Mouse (Mus musculus) myocyte (in vitro differentiated cells): Measurements from ENCODE around the gene Natd1.

ENCODE experiments used
- CEBPB ChIP-seq: IDR thresholded peaks from 2 replicates; pipeline ENCODE4 v1.6.1; 2011; ENCODE audit warnings: mild to moderate bottlenecking, moderate library complexity; ENCODE audit not compliant: poor library complexity, insufficient read depth, severe bottlenecking
- E2F4 ChIP-seq: IDR thresholded peaks from one replicate; pipeline ENCODE4 v1.6.1; 2011; ENCODE audit warnings: mild to moderate bottlenecking, control low read depth, moderate library complexity; ENCODE audit not compliant: insufficient read depth
- MAX ChIP-seq: IDR thresholded peaks from one replicate; pipeline ENCODE4 v1.6.1; 2011; ENCODE audit warnings: low read depth, mild to moderate bottlenecking, control low read depth
- MYOD1 ChIP-seq, 3 experiments: IDR thresholded peaks; one replicate each; pipeline ENCODE4 v1.6.1; 2011; ENCODE audit warnings: control low read depth in 2 of 3, low read depth in 2 of 3, mild to moderate bottlenecking in 2 of 3, moderate library complexity in 1 of 3; ENCODE audit not compliant: insufficient read length in 2 of 3, control insufficient read depth in 1 of 3
- MYOG ChIP-seq, 3 experiments: IDR thresholded peaks; one replicate each; pipeline ENCODE4 v1.6.1; 2011; ENCODE audit warnings: control low read depth in 2 of 3, low read depth in 2 of 3, mild to moderate bottlenecking in 2 of 3; ENCODE audit not compliant: insufficient read length in 2 of 3, control insufficient read depth in 1 of 3, insufficient read depth in 1 of 3
- POLR2A ChIP-seq: IDR thresholded peaks from one replicate; pipeline ENCODE4 v1.6.1; 2011; ENCODE audit warnings: low read depth, mild to moderate bottlenecking, control low read depth, moderate library complexity; ENCODE audit not compliant: insufficient read length
- POLR2AphosphoS2 ChIP-seq: IDR thresholded peaks from one replicate; pipeline ENCODE4 v1.6.1; 2011; ENCODE audit warnings: low read depth, control low read depth; ENCODE audit not compliant: insufficient read length
- REST ChIP-seq: IDR thresholded peaks from one replicate; pipeline ENCODE4 v1.6.1; 2011; ENCODE audit warnings: mild to moderate bottlenecking, control low read depth, moderate library complexity; ENCODE audit not compliant: insufficient read depth, insufficient read length
- SRF ChIP-seq: IDR thresholded peaks from one replicate; pipeline ENCODE4 v1.6.1; 2011; ENCODE audit warnings: low read depth; ENCODE audit not compliant: control insufficient read depth, insufficient read length
- TCF12 ChIP-seq: IDR thresholded peaks from one replicate; pipeline ENCODE4 v1.6.1; 2011; ENCODE audit warnings: mild to moderate bottlenecking, control low read depth; ENCODE audit not compliant: poor library complexity, insufficient read depth, severe bottlenecking
- TCF3 ChIP-seq: IDR thresholded peaks from one replicate; pipeline ENCODE4 v1.6.1; 2011; ENCODE audit warnings: low read depth, control low read depth; ENCODE audit not compliant: insufficient read length
- USF1 ChIP-seq: IDR thresholded peaks from one replicate; pipeline ENCODE4 v1.6.1; 2011; ENCODE audit warnings: low read depth, mild to moderate bottlenecking, control low read depth, moderate library complexity

GRCm38 (mm10) chr11:60931869-60932481, 17.4 kb upstream of the Natd1 start, which contains the start of gene Map2k3:
- TF ChIP-seq TCF3 (no peak), E2F4 (no peak), TCF12 (no peak), POLR2A (peak; percentile 98), MAX (no peak), MYOG (IDR thresholded peaks at IDR 0.05; ENCODE audit: control insufficient read depth in 1 of 3, insufficient read depth in 1 of 3, insufficient read length in 2 of 3, low read depth in 2 of 3) (no peak), USF1 (no peak), POLR2AphosphoS2 (peak; percentile 97), CEBPB (no peak), SRF (no peak), MYOD1 (IDR thresholded peaks at IDR 0.05; ENCODE audit: control insufficient read depth in 1 of 3, insufficient read length in 2 of 3, low read depth in 2 of 3) (no peak), REST (peak; percentile 36)
